Mouse (Mus musculus): ENCODE data around the gene Slc4a4. TPM values are rescaled to one million over a fixed set of nuclear protein-coding genes. Genes with fewer than 3 reads are reported as not detected.
"Not testable (repeated sequence)": the region's sequence is repeated elsewhere in the genome, so short reads cannot be mapped to it uniquely, and the experiment has no call there.

Slc4a4 gene
- polyA plus RNA-seq, 1 experiment from 2014 or later, result 5.6 TPM

DNA sequence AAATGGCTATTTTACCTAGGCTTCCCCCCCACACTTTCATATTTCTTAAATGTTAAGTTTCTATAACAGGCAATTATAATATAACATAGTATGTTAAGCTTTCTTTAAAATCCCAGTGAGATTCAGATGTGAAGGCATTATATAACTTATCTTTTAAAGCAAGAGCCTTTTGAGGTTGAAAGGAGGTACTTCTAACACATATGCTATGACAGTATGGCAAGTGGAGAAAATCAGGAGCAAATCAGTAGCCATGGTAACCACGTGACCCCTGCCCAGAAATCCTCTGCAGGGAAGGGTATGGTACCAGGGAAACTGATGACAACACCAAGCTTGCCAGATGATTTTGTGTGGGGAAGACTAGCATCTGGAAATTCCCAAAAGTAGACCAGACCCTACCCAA lies 222.2 kb downstream of the Slc4a4 start:
- Histone ChIP-seq H3K9ac (no peak overlapping the region), H3K27me3 (replicated peaks) (no peaks in the 10 kb centered on the region), H3K36me3 (no peaks in the 10 kb centered on the region), H3K4me3 (no peak overlapping the region), H3K4me1 (replicated peaks) (peaks cover 14% of the 10 kb centered on the region), H3K27ac (ENCODE audit: poor library complexity, severe bottlenecking) (no peak overlapping the region), H3K9me3 (replicated peaks) (no peaks in the 10 kb centered on the region), H3K4me2 (no peak overlapping the region)
- WGBS, result 74% methylated on average over 1 of the region's 1 CpGs
- ATAC-seq (ENCODE audit: insufficient number of reproducible peaks, low FRiP score), result no peak

GRCm38 (mm10) chr5:89109832-89110231 lies 223.2 kb downstream of the Slc4a4 start:
- H3K4me3 ChIP-seq, result no peak overlapping the region
- no peak overlapping the region for H3K9ac ChIP-seq
- no peaks in the 10 kb centered on the region for H3K9me3 ChIP-seq (replicated peaks)
- H3K27ac ChIP-seq (ENCODE audit: poor library complexity, severe bottlenecking), result no peak overlapping the region
- WGBS, result 82% methylated on average over 2 of the region's 2 CpGs
- no peaks in the 10 kb centered on the region for H3K27me3 ChIP-seq (replicated peaks)
- no peak overlapping the region for H3K4me2 ChIP-seq
- H3K36me3 ChIP-seq, result no peaks in the 10 kb centered on the region
- no peak for ATAC-seq (ENCODE audit: insufficient number of reproducible peaks, low FRiP score)
- H3K4me1 ChIP-seq (replicated peaks), result peaks cover 7% of the 10 kb centered on the region; the same call in 1 of the 2 replicates

DNA sequence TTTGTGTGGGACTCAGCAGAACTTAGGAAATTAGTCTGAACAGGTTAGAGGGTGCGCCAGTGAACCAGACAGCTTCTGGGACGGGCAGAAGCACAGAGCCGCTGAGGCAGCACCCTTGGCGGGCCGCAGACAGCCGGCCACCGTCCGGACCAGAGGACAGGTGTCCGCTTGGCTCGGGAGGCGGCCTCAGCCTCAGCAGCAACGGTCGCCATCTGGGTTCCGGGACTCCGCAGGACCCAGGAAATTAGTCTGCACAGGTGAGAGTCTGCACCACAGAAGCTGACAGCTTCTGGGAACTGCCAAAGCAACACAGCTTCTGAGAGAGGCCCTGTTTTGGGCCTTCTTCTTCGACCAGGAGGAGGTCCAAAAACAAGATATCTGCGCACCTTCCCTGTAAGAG lies 225.4 kb downstream of the Slc4a4 start:
- not testable (repeated sequence) for H3K27me3 ChIP-seq (replicated peaks); H3K36me3 ChIP-seq; H3K4me3 ChIP-seq; H3K27ac ChIP-seq (ENCODE audit: poor library complexity, severe bottlenecking); ATAC-seq (ENCODE audit: insufficient number of reproducible peaks, low FRiP score); H3K4me2 ChIP-seq; H3K4me1 ChIP-seq (replicated peaks); H3K9me3 ChIP-seq (replicated peaks); H3K9ac ChIP-seq
- 90% methylated on average over 14 of the region's 17 CpGs for WGBS

DNA sequence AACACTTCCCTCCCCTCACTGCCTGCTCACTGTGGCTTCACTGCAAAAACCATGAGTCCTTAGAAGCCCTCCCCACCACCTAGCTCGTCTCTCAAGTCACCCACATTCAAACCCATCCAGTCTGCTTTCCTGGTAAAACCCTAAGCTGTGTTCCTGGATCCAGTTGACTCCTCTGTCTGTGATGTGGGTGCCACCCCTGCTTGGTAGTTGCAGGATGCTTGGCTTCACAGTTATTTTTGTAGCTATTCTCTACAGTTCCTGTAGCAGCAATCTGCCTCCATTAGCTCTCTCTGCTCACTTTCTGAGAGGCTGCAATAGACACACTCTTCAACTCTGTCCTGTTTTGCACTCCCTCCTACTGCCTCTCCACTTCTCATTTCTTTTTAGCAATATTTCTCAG lies 234.3 kb downstream of the Slc4a4 start:
- Histone ChIP-seq H3K4me2 (no peak overlapping the region), H3K9me3 (replicated peaks) (no peaks in the 10 kb centered on the region), H3K4me3 (no peak overlapping the region), H3K36me3 (no peaks in the 10 kb centered on the region), H3K27ac (ENCODE audit: poor library complexity, severe bottlenecking) (no peak overlapping the region), H3K4me1 (replicated peaks) (no peaks in the 10 kb centered on the region), H3K9ac (no peak overlapping the region), H3K27me3 (replicated peaks) (no peaks in the 10 kb centered on the region)
- WGBS, result 62% methylated on average over 1 of the region's 1 CpGs
- no peak for ATAC-seq (ENCODE audit: insufficient number of reproducible peaks, low FRiP score)

- no peak overlapping the region for H3K4me2 ChIP-seq
- 81% methylated on average over 9 of the region's 9 CpGs for WGBS
- no peak for ATAC-seq (ENCODE audit: insufficient number of reproducible peaks, low FRiP score)
- H3K9me3 ChIP-seq (replicated peaks), result no peaks in the 10 kb centered on the region
- H3K27me3 ChIP-seq (replicated peaks), result no peaks in the 10 kb centered on the region
- no peak overlapping the region for H3K27ac ChIP-seq (ENCODE audit: poor library complexity, severe bottlenecking)
- H3K4me1 ChIP-seq (replicated peaks), result no peaks in the 10 kb centered on the region
- no peak overlapping the region for H3K9ac ChIP-seq
- no peak overlapping the region for H3K4me3 ChIP-seq
- no peaks in the 10 kb centered on the region for H3K36me3 ChIP-seq
Observed at GRCm38 (mm10) chr5:89123270-89123903, 236.8 kb downstream of the Slc4a4 start.

DNA sequence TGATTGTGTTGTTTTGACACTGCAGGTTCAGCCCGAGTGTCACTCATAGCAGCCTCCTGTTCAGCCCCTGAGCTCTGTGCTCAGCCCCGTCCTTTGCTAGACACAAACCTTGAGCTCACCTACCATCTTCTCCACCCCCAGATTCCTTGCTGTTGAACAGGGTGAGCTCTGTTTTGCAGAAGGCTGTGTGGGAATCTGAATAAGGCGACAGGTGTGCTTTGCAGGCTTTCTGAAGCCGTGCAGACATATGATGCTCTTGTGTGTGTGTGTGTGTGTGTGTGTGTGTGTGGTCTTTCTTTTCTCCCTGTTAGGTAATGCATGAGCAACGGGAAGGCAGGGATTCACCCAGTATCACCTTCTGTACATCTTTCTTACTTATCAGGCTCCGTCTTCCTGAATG lies 241.6 kb downstream of the Slc4a4 start:
- Histone ChIP-seq H3K4me2 (no peak overlapping the region), H3K27me3 (replicated peaks) (no peaks in the 10 kb centered on the region), H3K4me1 (replicated peaks) (no peaks in the 10 kb centered on the region), H3K4me3 (no peak overlapping the region), H3K9ac (no peak overlapping the region), H3K27ac (ENCODE audit: poor library complexity, severe bottlenecking) (no peak overlapping the region), H3K36me3 (no peaks in the 10 kb centered on the region), H3K9me3 (replicated peaks) (no peaks in the 10 kb centered on the region)
- no peak for ATAC-seq (ENCODE audit: insufficient number of reproducible peaks, low FRiP score)
- whole genome bisulfite sequencing, result 82% methylated on average over 6 of the region's 6 CpGs

DNA sequence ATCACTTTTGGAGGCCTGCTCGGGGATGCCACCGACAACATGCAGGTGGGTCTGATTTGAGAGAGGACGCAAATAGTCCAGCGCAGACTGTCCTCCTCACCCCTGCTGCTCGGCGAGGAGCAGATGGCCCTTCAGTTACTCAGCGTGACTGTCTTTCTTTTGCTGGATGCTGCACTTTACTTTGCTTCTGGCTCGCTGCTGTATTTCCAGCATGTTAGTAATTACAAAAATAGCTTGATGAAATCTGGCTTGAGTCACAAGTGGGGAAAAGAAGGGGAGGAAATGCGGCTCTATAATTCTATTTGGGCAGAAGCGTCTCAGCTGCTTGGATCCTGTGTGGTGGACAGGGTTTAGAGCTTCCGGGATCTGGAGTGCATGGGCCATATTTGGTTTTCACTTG lies 249.2 kb downstream of the Slc4a4 start:
- no peak overlapping the region for H3K4me3 ChIP-seq
- H3K9me3 ChIP-seq (replicated peaks), result no peaks in the 10 kb centered on the region
- H3K4me2 ChIP-seq, result no peak overlapping the region
- no peak for ATAC-seq (ENCODE audit: insufficient number of reproducible peaks, low FRiP score)
- no peak overlapping the region for H3K9ac ChIP-seq
- no peak overlapping the region for H3K27ac ChIP-seq (ENCODE audit: poor library complexity, severe bottlenecking)
- WGBS, result 78% methylated on average over 11 of the region's 11 CpGs
- H3K4me1 ChIP-seq (replicated peaks), result no peaks in the 10 kb centered on the region
- H3K27me3 ChIP-seq (replicated peaks), result no peaks in the 10 kb centered on the region
- 0 out of 2 replicates have a peak, but pooled peaks cover 3% of the 10 kb centered on the region for H3K36me3 ChIP-seq

DNA sequence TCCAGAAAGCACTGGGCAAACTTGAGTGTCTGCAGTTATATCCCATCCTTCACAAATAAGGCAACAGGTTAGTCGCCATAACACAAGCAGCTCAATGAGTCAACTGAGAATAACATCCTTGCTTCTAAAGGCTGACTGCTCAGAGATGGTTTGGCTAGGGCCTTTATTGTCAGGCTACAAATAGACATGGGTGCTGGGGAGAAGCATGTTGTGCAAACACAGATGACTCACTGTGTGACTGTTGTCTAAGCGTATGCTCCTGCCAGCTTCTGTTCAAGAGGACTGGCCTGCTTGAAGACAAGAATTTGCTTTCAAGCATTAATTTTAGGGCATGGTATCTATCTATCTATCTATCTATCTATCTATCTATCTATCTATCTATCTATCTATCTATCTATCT lies 253.5 kb downstream of the Slc4a4 start:
- ATAC-seq (ENCODE audit: insufficient number of reproducible peaks, low FRiP score), result no peak
- H3K4me1 ChIP-seq (replicated peaks), result peaks cover 4% of the 10 kb centered on the region
- no peak overlapping the region for H3K9ac ChIP-seq
- H3K27ac ChIP-seq (ENCODE audit: poor library complexity, severe bottlenecking), result no peak overlapping the region
- no peak overlapping the region for H3K4me3 ChIP-seq
- H3K36me3 ChIP-seq, result 0 out of 2 replicates have a peak, but pooled peaks cover 3% of the 10 kb centered on the region
- no peak overlapping the region for H3K4me2 ChIP-seq
- H3K9me3 ChIP-seq (replicated peaks), result no peaks in the 10 kb centered on the region
- H3K27me3 ChIP-seq (replicated peaks), result no peaks in the 10 kb centered on the region
- 86% methylated on average over 2 of the region's 2 CpGs for WGBS

- H3K4me1 ChIP-seq (replicated peaks), result peaks cover 4% of the 10 kb centered on the region
- H3K27me3 ChIP-seq (replicated peaks), result no peaks in the 10 kb centered on the region
- H3K9me3 ChIP-seq (replicated peaks), result no peaks in the 10 kb centered on the region
- ATAC-seq (ENCODE audit: insufficient number of reproducible peaks, low FRiP score), result no peak
- no peak overlapping the region for H3K4me3 ChIP-seq
- no peak overlapping the region for H3K27ac ChIP-seq (ENCODE audit: poor library complexity, severe bottlenecking)
- 79% methylated on average over 2 of the region's 2 CpGs for WGBS
- H3K4me2 ChIP-seq, result no peak overlapping the region
- H3K9ac ChIP-seq, result no peak overlapping the region
- H3K36me3 ChIP-seq, result 0 out of 2 replicates have a peak, but pooled peaks cover 3% of the 10 kb centered on the region
Observed at GRCm38 (mm10) chr5:89141761-89142160, 255.1 kb downstream of the Slc4a4 start.

- Histone ChIP-seq H3K4me2 (no peak overlapping the region), H3K36me3 (no peaks in the 10 kb centered on the region), H3K4me1 (replicated peaks) (peaks cover 23% of the 10 kb centered on the region), H3K27me3 (replicated peaks) (no peaks in the 10 kb centered on the region), H3K9ac (no peak overlapping the region), H3K27ac (ENCODE audit: poor library complexity, severe bottlenecking) (no peak overlapping the region), H3K9me3 (replicated peaks) (no peaks in the 10 kb centered on the region), H3K4me3 (no peak overlapping the region)
- WGBS, result 77% methylated on average over 2 of the region's 2 CpGs
- ATAC-seq (ENCODE audit: insufficient number of reproducible peaks, low FRiP score), result no peak
Observed at GRCm38 (mm10) chr5:89146276-89146675, 259.7 kb downstream of the Slc4a4 start.

DNA sequence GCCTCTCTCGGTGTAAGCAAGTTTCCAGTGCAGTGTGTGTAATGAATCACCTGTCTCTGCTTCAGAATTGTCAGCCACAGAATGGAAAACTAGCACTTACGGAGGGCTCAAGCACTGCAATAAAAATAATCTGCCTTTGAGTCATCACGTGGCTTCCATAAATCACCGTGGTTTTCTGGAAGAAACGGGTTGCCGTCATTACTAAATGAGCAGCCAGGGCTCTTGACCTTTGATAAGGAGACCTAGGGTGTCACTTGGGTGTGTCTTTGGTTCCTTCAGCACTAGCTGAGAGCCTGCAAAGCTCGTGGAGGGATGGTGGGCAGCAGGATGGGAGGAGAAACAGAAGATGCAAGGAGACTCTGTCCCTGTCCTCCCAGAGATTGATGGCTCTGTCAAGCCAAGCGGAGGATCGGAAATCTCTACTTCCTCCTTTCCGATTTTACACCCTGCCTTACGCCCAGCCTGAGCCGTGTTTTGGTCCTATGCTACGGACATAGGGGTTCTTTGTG lies 260.7 kb downstream of the Slc4a4 start:
- no peak overlapping the region for H3K4me2 ChIP-seq
- H3K4me3 ChIP-seq, result no peak overlapping the region
- no peak overlapping the region for H3K27ac ChIP-seq (ENCODE audit: poor library complexity, severe bottlenecking)
- ATAC-seq (ENCODE audit: insufficient number of reproducible peaks, low FRiP score), result no peak
- no peaks in the 10 kb centered on the region for H3K27me3 ChIP-seq (replicated peaks)
- no peaks in the 10 kb centered on the region for H3K36me3 ChIP-seq
- no peak overlapping the region for H3K9ac ChIP-seq
- H3K9me3 ChIP-seq (replicated peaks), result no peaks in the 10 kb centered on the region
- peaks cover 23% of the 10 kb centered on the region for H3K4me1 ChIP-seq (replicated peaks)
- WGBS, result 47% methylated on average over 13 of the region's 13 CpGs

All from heart, embryonic 12.5 days (tissue).